Mouse (Mus musculus) CD8-positive naive resting alpha-beta T cell, adult 2 months (primary cell): ENCODE measurements around the gene B3galnt1.

ENCODE experiments used
- DNase-seq, 2 experiments: peaks; one replicate each; pipeline ENCODE4 v3.0.0; 2022; ENCODE audit warnings: low read depth in 2 of 2, low spot score in 2 of 2

B3galnt1 gene

DNA sequence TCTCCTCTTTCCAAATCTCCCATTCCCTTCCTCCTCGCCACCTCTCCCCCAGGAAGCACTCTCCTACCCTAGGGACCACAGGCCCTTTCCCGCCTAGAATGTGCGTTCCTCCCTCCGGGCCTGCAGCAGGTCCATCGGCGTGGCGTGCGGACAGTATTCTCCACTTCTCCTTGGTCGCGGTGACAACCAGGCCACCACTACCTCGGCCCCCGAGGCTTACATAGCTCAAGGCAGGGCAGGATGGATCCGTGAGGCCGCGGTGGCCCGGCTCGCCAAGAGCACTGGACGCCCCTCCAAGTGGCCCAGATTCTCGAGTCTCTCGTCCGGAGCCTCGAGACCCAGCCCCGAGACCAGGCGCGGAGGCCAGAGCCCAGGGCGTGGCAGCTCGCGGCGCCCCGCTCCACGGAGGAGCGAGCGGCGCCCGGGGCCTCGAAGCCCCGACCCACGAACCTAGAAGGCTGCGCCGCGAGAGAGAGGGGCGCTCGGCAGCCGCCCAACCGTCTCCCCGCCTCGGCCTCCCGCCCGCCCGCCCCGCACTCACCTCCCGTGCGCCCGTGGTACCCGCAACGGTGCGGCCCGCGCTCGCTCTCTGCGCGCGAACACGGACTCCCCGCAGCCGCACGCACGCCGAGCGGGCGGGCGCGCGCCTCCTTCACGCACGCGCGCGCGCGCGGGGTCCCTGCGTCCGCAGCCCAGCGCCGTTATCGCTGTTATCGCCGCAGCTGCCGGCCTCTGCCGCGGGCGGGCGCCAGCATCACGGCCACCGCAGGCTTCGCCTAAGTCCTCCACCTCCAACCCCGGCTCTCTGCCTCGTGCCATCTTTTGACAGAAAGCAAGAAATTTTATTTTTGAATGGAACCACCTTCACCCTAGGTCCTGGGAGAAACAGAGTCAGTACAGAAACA, at the start of gene B3galnt1:
Gene B3galnt1 (minus strand): TSS at position 700 of the 905 bp plus-strand sequence.
- no peak for DNase-seq

- no peak for DNase-seq
These were observed 35.8 kb upstream of the B3galnt1 start for GRCm38 (mm10) chr3:69634521-69634920.

GRCm38 (mm10) chr3:69633706-69634420, 35.1 kb upstream of the B3galnt1 start:
- DNase-seq = no peak

- no peak for DNase-seq
These were observed 28.3 kb upstream of the B3galnt1 start for GRCm38 (mm10) chr3:69626963-69627590.

GRCm38 (mm10) chr3:69626213-69626962, 27.6 kb upstream of the B3galnt1 start:
- no peak for DNase-seq

GRCm38 (mm10) chr3:69624182-69624581, 25.4 kb upstream of the B3galnt1 start:
- no peak for DNase-seq

GRCm38 (mm10) chr3:69607909-69608308, 9.1 kb upstream of the B3galnt1 start:
- DNase-seq = no peak

DNA sequence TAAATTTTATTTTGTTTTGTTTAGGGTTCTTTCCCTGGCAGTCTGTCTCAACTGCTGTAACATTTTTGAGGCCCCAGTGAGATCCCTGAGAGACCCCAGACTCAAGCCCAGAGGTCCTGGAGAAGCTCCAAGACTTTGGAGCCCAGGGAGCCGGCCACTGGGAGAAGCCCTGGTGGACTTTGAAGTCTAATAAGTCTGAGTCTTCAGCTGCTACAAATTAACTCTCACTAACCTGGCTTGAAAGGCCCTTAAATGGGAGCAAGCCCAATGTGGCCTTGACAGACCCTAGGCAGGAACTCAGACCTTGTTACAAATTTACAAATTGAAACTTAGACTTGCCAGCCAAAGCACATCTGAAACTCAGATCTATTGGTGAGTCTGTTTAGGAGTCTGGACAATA, 8.7 kb upstream of the B3galnt1 start:
- no peak for DNase-seq

GRCm38 (mm10) chr3:69606923-69607322, 8.2 kb upstream of the B3galnt1 start:
- DNase-seq = no peak

- no peak for DNase-seq
These were observed 373 bp upstream of the B3galnt1 start for GRCm38 (mm10) chr3:69599166-69599500.

DNA sequence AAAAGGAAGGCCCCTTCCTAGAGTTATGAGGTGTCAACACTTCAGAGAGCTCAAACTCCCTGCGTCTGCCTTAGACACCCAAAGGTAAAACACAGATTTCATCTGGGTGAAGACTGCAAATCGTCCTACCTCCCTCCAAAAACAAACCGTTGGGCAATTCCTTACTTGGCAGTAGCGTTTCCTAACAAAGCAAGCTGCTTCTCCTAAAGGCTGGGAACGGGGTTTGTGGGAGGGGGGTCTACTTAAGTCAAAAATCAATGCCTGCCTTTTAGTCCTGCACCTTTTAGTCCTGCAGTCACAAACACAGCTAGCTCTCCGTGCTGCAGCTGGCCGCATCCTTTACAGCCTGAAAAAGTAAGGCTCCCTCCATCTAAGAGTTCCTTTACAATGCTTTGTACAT, 944 bp downstream of the B3galnt1 start:
- DNase-seq = no peak

DNA sequence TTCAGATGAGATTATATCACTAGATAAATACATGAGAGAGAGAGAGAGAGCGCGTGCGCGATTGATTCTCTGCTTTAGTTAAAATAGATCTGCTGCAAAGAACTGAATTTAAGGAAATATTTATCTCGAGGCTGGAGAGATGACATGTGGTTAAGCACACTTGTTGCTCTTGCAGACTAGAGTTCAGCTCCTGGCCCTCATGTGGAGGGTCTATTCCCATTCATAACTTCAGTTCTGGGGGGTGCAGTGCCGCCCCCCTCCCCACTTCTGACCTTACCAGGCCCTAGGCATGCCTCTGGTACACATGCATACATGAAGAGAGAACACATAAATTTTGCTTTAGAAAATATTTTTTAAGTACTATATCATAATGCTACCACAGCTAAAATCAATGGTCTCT, 1.5 kb downstream of the B3galnt1 start:
- DNase-seq = no peak

- DNase-seq = no peak
These were observed 2.6 kb downstream of the B3galnt1 start for GRCm38 (mm10) chr3:69596116-69596515.

GRCm38 (mm10) chr3:69594071-69594470, 4.7 kb downstream of the B3galnt1 start:
- DNase-seq = no peak

- no peak for DNase-seq
These were observed 5.3 kb downstream of the B3galnt1 start for GRCm38 (mm10) chr3:69593426-69593825.

GRCm38 (mm10) chr3:69588101-69588760, 10.5 kb downstream of the B3galnt1 start:
- no peak for DNase-seq

DNA sequence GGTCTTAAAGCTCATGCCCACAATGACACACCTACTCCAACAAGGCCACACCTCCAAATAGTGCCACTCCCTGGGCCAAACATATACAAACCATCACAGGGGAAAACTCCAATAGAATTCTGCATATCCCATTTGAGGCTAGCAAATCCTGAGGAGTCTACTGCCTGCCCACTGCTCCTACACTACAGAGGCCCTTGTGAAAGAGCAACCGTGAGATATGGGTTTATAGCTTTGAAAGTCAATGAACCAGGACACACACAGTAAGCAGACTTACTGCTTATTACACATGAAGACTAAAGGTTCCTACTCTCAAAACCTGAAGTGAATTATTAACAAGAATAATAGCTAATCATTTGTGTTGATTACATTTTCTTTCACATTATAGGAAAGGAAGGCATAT, 15.0 kb downstream of the B3galnt1 start:
- no peak for DNase-seq

DNA sequence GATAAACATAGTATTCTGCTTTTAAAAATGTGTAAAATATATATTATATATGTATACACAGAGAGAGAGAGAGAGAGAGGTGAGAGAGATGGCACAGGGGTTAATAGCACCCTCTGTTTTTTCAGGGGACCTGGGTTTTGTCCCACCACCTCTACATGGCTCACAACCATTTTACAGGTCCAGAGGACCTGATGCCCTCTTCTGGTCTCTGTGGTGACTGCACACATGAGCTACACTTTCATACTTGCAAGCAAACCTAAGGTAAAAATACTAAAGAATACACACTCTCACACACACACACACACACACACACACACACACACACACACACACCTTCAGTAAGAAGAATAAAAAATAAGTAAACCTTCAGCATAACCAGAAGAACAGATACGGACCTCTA, 20.0 kb downstream of the B3galnt1 start:
- DNase-seq = no peak

DNA sequence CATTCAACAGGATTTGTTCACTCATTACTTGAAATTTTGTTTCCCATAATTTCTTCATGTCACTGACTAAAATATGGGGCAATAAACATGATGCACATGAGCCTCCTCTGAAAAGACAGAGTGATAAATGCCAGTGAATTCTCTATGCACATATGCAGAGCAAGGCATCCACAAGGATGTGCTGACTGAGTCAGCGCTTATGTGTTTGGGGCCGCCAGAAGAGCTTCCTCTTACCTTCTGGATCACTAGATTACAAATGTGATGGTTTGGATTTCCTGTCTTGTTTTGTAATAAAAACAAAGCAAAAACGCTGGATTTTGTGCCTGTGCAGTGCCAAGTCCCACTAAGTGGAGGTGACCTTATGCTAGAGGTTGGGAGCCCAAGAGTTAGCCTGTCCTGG, 22.0 kb downstream of the B3galnt1 start:
- DNase-seq = no peak

DNA sequence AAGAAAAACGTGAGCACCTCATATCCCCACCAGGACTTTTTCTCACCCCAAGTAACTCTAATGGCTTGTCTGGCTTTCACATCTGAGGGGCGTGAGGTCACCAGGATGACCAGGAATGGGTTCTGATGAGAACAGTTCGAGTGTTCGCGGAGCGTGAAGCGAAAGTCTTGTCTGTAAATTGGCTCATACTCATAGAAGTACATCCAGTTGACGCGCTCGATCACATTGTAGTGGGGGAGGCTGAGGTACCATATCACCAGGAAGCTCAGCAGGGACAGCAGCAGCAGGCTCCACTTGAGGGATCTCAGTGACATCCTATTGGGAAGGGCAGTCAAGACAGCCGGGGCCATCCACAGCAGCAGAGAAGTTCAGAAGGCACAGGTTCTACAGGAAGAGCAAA, 23.2 kb downstream of the B3galnt1 start:
- DNase-seq = no peak

GRCm38 (mm10) chr3:69572561-69572960, 26.2 kb downstream of the B3galnt1 start:
- DNase-seq = no peak
